Mouse (Mus musculus) cerebellum, postnatal 36 days (tissue): ENCODE data around the gene Rps6kl1.

Source experiments
- DNase-seq, 2 experiments: peaks; one replicate each; pipeline ENCODE4 v3.0.0; 2021 to 2022; ENCODE audit warnings: mixed read lengths in 2 of 2

The Rps6kl1 gene

DNA sequence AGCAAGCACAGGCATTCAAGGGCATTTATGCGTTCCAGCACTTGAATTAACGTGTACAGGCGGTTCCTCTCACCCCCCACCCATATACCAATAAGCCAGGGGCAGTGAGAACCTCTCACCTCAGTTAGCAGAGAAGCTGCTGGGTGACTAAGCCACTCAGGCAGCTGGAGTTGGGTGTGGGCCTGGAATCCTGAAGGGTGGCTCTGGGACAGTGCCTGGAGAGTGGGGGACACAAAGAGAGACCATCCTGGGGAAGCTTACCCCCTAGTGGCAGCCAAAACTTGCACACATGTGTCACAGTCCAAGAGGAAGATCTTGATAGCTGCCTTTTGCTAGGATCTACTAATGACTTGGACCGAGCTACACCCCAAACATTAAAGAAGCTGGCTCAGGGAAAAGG is 14.4 kb downstream of the Rps6kl1 start:
- no peak for DNase-seq

DNA sequence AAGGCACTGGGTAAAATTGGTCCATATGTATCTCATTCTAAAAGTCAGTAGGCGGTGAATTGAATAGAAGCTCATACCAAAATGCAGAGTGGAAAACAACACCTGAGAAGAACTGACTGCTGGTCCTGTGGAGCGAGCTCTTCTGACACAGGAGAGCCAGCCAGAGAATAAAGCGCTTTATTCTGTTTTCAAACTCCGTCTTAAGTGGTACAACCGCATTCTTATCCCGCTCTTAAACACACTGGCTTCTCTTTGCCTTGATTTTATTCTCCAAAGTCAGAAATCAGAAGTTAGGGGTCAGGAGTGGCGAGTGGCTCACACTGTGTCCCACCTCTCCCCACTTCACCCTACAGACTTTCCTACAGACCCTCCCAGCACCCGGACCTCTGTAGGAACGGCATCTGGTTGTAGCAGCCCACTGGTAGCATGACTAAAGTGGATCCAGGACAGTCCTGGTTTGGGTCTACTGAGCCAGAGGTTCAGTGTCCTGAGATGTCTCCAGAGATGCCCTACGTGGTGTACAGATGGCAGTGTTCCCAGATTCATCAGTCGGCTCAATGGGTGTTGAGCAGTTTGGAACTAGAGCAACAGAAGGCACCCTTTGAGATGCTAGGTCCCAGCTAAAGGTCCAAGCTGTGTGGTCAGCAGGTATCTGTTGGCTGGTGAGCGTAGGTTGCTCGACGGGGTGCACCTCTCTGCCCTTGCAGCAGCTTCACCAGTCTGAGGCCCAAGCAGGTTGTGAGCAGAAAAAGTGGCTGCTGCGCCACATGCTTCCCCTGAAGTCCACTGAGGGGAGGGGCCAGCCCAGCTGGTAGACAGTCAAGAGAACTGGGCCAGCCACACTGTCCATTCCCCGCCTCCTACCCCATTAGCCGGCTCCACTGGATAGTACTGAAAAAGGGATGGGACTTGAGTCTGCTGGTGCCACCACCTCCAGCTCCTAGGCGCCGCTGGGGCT is 15.3 kb downstream of the Rps6kl1 start:
- peak; percentile 31 to 32 for DNase-seq

DNA sequence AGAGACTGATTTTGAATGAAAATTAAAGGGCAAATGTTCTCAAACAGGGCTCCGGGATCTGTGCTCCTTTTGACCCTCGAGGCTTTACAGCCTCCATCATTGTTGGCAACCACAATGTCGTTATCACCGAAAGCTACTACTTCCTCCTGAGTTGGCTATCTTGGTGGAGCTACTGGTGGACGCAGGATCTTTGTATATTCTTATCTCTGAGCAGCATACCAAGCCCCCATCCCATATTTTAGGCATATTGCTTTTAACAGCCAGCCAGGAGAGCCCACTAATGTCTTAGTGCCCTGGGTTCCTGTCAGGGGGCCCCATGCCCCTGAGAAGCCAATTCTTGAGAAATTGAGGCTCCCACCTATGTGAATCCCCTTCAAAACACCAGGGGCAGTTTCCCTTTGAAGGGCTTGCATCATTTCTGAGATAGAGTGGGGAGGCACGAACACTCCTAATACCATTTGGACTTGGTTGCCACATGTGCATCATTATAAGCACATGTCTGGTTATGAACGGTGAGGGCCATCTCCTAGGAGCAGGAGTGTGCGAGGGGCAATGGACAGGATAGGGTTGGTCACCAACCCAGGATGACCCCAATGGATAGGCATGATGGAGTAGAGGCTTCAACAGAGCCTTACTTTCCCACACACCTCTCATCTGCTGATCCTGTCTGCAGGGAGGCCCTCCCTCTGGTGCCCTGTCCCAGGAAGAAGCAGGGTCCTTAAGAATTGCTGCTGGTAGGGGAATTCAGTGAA is 16.8 kb downstream of the Rps6kl1 start:
- no peak for DNase-seq

DNA sequence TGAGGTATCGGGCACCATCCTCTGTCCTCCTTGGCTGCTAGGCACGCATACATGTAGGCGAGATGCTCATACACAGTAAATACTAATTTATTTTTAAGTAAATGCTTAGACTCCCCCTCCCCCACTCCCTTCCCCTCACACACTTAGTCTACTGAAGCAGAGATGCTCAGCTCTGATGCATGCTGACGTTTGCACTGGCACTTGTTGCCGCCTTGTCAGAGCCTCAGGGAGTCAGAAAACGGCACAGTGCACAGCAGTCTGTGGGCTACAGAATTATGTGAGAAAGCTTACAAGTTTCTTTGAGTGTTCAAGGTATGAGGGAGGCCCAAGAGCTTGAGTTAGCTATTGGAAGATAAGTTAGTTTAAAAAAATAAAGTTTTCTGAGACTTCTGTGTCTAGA is 19.7 kb downstream of the Rps6kl1 start:
- DNase-seq = no peak

DNA sequence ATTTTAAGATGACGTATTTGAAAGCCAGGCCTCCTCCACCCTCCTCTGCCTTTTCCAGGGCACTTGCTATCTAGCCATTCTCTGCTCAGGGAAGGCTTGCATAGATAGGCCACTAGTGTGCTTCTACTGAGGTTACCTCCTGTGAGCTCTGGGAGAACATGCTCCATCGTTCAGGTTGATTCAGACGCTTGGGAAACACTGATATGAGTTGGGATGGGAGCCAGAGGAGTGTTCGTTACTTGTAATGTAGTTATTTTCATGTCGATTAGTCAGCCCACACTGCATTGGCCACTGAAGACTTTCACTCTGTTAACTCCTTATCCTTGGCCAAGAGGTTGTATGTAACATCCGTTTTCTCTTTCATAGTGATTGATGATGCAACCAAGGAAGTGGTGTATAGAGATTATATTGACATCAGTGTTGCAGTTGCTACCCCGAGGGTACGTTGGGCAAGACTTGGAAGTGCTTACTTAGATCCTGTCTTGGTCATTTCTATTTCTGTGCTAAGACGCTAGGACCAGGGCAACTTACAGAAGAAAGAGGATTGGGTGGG is 21.6 kb downstream of the Rps6kl1 start:
- no peak for DNase-seq

DNA sequence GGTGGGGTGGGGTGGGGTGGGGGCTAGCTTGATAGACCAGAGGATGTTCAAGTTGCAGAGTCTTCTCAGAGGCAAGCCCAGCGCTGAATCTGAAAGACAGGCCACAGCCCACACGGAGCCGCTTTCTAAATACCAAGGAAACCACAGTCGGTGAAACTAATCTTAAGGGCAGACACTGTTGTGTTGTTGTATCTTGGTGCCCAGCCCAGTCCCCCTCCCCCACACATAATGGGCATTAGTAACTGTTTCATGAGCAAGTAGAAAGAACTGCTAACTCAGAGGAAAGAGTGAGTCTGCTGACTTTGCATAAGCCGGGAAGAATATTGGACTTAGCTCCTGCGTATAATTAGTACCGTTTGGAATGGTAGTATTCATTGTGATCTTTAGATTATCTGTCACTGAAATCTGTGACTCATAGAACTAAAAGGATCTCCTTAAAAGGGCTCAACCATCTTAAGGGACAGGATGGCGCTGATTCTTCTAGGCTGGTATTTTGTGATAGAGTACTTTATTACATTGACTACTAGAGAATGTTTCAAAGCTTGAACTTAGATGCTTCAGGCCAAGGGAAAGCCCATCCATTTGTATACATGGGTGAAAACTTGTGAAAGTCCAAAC is 24.0 kb downstream of the Rps6kl1 start:
- DNase-seq = no peak

DNA sequence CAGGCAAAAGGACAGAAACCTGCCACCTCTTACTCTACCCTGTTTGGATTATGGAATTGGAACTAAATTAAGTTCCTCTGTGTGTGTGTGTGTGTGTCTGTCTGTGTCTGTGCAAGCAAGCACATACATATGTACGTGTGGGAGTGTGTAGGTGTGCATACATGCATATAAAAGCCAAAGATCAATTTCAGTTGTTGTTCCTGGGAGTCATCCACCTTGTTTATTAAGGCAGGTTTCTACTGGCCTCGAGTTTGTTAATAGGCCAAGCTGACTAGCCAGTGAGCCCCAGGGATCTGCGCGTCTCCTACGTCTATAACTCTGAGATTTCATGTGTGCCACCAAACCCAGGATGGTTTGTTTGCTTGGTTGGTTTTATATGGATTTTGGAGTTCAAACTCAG is 26.3 kb downstream of the Rps6kl1 start:
- no peak for DNase-seq

DNA sequence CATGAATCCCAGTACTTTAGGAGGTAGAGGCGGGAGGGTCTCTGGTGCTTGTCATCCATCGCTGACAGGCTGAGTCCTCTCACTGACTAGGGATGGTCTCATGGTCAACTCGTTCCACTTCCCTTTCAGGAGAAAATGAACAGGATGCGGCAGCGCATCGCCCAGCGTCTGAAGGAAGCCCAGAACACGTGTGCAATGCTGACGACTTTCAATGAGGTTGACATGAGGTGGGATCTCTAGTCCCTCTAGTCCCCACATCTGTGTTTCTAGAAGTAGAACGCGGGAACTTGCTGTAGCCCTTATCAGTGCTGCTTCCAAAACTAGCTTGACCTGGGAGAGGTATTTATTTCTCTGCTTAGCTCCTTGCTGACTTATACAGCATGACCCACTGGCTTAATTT is 27.4 kb downstream of the Rps6kl1 start:
- DNase-seq = no peak

DNA sequence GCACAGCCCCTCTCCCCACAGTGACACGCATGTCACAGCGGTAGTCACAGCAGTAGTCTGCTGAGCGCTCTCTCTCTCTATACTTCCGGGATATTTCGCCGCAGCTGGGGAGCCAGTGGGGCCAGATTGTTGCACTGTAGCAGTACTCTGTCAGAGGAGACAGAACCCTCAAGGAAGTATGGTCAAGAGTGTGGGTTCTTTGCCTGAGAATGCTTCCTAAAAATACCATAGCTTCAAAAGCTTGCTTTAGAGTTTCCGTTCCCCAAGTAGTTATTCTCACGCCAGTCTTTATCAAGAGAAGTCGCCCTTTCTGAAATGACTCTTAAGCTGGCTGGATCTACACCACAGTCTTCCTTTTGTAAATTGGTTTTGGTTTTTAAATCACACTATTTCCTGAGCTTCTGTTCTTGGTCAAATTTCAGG is 27.9 kb downstream of the Rps6kl1 start:
- no peak for DNase-seq

DNA sequence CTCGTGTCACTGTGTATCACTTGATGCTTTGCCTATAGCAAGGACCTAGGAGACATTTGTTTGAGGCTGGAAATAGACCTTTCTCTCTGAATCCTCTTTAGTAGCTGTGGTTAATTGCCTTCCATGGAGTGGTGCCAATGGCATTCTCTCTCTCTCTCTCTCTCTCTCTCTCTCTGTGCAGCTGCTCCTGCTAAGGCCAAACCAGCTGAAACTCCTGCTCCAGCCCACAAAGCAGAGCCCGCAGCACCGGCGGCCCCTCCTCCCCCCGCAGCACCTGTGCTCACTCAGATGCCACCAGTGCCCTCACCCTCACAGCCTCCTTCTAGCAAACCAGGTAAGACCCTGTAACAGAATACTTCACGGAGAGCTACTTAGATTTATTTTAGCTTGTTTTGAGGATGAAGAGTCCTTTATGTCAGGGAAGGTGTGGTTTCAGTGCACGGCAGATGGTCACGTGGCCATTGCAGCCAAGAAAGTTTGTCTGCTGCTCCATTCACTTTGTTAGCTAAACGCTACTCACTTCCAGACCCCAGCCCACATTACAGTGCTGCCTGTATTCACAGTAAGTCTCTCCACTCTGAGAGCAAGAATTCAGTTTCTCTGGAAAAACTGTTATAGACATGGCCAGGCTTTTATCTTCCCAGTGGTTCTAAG is 29.1 kb downstream of the Rps6kl1 start:
- no peak for DNase-seq

DNA sequence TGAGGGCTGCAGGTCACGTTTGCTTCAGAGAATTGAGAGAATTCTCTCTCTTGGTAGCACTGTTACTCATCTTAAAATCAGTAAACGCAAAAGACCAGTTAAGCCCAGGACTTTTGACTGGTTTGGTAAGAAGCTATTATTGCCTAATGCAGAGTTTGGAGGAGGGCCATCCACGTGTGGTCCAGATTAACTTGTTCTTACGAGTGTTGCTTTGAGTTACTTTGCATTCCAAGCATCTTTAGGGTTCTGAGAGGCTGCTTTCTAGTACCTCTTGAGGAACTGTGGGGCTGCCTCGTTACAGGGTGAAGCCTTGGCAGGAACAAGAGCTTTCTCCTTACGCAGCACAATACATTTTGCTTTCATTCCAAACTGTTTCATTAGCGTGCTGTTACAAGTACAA is 35.4 kb downstream of the Rps6kl1 start:
- no peak for DNase-seq

DNA sequence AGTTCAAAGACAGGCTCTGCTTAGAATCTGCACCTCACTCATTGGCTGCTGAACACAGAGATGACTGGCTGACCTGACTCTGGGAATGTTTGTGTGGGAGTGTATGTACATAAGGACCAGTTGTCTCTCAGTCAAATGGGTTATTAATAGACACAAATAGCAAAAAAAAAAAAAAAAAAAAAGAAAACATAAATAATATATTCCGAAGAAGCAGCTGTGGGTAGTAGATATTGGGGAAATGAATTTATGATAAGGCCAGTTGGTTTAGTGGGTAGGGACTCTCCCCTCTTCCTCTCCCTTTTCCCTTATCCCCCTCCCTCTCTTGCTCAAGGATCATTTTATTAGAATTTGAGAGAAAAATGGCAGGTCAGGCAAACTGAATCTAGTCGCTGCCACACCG is 37.1 kb downstream of the Rps6kl1 start:
- no peak for DNase-seq

DNA sequence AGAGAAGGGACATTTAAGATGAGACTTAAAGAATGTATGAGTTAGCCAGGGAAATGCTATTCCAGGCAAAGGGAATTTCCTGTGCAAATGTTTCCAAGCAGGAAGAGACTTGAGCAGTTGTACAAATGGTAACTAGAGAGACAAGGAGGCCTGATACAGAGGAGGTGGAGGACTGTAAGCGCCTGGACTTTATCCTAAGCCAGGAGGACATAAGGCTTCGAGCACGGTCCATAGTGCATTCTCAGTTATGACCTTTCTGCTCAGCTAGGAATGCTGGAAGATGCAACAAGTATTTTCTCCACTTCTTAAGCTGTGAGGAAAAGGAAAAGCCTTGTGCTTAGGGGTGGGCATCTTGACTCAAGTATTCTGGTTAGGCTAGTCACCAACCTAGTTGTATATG is 37.7 kb downstream of the Rps6kl1 start:
- no peak for DNase-seq

DNA sequence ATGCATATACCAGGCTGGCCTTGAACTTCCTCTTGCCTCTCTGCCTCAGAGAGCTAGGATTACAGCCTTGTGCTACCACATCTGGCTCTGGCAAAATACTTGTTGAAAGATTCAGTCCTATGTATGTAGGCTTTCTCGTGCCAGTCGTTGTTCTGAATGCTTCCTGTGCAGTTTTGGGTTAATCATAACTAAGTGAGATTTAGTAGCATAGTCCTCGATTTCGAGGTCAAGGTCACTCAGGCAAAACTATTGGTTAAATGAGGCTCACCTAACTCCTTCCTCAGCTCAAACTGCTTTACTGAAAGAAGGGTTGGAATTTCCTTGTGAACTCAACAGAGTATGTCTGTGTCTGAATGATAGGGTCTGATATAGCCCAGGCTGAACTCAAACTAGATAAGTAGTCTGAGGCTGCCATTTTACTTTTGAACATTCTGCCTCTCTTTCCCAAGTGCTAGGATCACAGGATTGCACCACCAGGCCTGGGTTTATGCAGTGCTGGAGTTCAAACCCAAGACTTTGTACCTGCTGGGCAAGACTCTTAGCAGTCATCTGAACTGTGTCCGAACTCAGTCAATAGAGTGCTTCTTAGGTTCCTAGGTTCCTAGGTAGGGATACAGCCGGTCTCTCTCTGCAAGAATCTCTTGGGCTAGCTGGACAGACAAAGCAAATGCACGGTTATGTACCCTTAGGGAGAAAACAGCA is 38.4 kb downstream of the Rps6kl1 start:
- no peak for DNase-seq

DNA sequence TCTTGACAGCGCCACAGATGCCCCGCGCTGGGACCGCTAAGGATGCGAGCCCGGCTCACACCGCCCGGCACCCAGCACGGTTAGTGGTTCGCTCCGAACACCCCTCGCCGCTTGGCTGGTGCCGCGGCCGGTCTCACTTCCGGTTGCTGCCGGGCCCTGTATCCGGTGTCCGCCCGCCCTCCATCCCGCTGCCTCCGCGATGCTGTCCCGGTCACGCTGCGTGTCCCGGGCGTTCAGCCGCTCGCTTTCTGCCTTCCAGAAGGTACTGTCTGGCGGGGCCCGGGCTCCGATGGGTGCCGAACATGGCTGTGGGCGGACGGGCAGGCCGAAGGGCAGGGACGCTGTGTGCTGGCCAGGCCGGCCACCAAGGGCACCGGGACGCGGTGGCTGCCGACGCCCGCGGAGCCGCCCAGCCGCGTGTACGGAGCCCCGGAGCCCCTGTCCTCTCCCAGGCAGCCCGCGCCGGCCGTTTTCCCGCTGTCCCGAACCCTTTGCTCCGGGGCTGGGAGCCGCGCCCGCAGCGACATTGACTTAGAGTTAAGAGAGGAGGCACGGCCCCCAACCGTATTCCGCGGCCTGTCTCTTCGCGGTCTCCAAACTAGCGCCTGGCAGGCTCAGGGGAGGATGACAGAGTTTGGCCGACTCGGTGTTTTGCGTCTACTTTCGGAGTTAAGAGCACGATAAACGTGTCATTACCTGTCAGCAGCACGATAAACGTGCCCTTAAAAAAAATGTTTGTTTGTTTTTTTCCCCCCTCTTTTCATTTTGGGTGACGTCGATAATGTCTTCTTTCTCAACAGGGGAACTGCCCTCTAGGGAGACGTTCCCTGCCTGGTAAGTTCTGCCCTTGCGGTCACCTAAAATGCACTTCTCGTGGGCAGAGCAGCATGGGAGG is 40.1 kb downstream of the Rps6kl1 start, which contains the start of the genes Prox2 and Dlst:
Prox2 (minus strand) TSS at position 62 of the 895 bp plus-strand sequence.
Dlst (plus strand) TSS at position 136 of the 895 bp plus-strand sequence.
- DNase-seq = peak; percentile 93

DNA sequence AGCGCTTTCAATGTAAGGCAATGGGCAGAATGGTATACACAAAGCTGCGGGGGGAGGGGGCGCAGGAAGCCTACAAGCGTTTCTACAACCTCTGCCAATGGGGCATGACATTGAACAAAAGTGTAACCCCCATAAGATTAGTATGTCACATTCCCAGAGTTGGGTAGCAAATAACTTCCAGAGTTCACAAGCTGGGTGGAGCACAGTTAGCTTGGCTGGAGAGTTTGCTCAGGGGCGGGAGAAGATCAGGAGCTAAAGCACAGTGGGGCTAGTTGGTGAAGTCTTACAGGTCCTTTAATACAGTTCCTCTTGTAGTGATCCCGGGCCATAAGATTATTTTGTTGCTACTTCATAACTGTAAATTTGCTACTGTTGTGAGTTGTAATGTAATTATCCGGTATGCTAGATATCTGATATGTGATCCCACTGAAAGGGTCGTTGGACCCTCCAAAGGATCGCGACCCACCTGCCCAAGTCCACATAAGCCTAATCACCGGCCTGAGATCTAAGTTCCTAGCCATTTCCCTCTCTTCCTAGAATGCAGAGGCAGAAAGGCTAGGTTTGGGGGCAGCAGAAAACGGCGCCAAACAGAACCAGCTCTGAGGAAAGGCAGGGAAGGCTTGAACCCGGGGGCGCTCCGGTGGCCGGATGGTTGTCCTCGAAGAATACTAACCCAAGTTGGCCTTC is 40.9 kb downstream of the Rps6kl1 start:
- DNase-seq = no peak

DNA sequence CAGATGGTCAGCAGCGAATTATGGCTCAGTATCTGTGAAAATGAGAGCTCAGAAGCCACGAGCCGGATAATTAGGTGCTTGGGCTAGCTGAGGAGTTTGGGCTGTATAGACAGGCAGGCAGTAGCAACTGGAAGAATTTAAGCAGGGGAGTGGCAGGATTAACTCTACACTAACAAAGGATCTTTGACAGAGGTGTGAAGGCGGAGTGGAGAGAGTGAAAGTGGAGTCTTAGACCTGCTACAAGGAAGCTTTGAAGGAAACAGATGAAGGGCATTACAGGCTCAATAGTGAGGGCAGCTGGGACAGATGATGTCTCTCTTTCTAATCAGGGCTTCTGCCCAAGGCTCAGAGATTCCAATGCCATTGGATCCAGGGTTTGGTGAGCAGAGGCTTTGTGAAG is 41.6 kb downstream of the Rps6kl1 start:
- DNase-seq = no peak

DNA sequence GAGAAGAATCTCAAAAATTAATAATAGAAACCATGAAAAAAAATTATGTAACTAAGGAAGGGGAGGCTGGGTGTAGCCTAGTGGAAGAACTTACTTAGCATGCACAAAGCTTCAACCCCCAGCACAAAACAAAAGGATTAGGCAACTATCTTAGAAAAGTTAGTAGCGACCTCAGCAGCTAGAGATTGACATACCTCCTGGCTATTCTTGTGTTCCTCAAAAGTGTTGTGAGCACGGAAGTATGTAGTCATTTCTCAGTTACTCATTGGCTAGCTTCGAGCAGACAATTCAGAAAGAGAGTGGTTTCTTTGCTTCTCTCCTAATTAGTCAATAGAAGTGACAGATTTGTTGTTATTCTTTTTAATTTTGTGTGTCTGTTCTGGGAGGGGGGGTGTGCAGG is 42.4 kb downstream of the Rps6kl1 start:
- no peak for DNase-seq

DNA sequence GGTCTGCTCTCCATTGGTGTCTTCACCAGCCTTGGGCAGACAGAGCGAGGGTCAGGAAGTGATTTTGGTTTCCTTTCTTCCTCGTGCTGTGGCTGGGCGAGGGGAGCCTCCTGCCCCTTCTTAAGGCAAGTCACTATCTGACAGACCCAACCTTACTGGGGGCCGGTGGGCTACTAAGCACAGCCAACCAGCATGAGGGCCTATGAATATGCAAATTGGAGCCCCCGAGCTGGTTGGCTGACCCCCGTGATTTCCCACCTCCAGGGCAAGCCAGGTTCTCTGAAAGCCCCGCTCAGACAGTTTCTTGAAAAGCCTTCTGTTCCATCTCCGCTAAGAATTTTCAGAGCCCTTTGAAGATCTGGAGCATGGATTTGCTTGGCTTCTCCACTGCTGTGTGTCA is 44.8 kb downstream of the Rps6kl1 start:
- no peak for DNase-seq

DNA sequence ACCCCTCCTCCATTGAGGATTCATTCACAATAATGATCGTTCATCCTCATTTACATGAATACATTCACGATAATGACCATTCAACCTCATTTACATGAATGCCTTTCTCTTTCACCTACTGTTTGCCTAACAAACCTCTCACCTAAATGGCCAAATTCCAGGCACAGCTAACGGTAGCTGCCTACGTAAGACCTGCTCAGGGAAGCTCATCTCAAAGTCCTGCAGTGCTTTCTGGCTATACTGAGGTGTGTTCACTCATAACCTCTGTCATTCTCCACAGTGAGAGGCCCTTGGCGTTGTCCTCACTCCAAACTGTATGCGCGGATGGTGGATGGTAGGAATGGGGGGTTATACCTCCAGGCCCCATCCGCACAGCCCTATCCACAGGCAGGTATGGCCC is 46.3 kb downstream of the Rps6kl1 start:
- DNase-seq = no peak
